Mouse (Mus musculus): ENCODE measurements around the gene Ppp1r14c. TPM values are rescaled to one million over a fixed set of nuclear protein-coding genes. Genes with fewer than 3 reads are reported as not detected.

Ppp1r14c gene
- total and polyA plus RNA-seq, 2 experiments = not detected

DNA sequence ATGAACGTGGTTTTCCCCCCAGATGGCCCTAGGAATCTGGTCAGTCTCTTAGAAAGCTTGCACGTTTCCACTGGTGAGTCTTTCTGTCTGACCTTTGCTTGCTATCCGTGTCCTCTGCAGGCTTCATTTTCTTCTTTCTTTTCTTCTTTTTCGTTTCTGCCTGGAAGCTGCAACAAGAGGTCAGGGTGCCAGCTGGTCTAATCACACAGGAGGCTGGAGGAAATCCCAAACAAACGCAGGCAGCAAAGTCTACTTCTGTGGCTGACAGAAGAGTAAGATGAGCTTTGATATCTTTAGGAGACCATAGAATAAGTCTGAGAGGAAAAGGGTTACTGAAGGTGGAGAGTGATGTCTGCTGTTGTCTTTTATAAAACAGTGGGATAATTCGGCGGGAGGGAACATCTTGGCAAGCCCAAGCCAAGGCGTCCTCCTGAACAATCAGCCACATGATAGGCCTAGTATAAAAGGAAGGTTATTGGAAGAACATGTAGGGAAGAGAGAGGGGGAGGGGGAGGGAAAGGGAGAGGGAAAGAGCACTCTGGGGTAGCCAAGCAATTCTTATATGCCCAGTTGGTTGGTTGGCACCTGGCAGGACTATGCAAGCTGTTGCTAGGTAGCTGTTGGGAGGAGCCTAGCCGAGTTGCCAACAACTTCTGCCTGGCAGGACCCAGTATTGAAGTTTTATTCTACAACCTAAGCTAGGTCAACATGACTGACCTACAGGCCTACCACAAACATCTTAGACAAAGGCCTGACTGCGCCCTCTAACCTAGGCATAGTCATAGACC lies 30.3 kb downstream of the Ppp1r14c start:
- Histone ChIP-seq H3K27me3 (ENCODE audit: control insufficient read depth, insufficient read depth, low read length) (no peaks in the 10 kb centered on the region), H3K9ac (ENCODE audit: low read depth, low read length) (no peak overlapping the region), H3K4me1 (ENCODE audit: control insufficient read depth, insufficient read depth, low read length) (no peaks in the 10 kb centered on the region), H3K4me3 (ENCODE audit: insufficient read depth, low read depth, low read length) (no peak overlapping the region), H3K79me2 (ENCODE audit: control insufficient read depth, insufficient read depth, low read length) (no peaks in the 10 kb centered on the region), H3K36me3 (ENCODE audit: control insufficient read depth, insufficient read depth, low read length) (no peaks in the 10 kb centered on the region), H3K27ac (replicated peaks; ENCODE audit: insufficient read depth, low read depth, low read length) (no peak overlapping the region)
- no peak for DNase-seq (ENCODE audit: extremely low read depth, low read depth, low spot score)
- 71% methylated on average over 10 of the region's 10 CpGs for WGBS
- TF ChIP-seq POLR2A (IDR thresholded peaks at IDR 0.05; ENCODE audit: extremely low read depth, insufficient read depth, low read length) (no peak), CTCF (IDR thresholded peaks at IDR 0.05; ENCODE audit: low read depth, low read length) (no peak)

DNA sequence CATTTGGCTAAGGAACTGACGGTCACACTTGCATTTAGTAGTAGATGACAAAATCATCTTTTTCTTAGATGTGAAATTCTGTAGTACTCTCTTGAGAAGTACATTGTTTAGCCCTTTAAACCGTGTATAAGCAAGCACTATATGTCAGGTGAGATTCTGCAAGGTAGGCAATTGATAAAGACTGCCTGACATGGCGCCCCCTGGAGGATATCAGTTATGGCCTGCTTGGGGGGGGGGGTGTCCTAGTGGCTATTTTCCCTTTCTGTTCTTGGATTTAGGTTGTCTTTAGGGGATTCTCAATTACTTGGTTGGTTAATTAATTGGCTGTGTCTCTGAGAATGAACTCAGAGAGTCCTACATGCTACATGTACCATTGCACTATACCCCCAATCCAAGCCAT lies 31.5 kb downstream of the Ppp1r14c start:
- Histone ChIP-seq H3K36me3 (ENCODE audit: control insufficient read depth, insufficient read depth, low read length) (no peaks in the 10 kb centered on the region), H3K79me2 (ENCODE audit: control insufficient read depth, insufficient read depth, low read length) (no peaks in the 10 kb centered on the region), H3K9ac (ENCODE audit: low read depth, low read length) (no peak overlapping the region), H3K27ac (replicated peaks; ENCODE audit: insufficient read depth, low read depth, low read length) (no peak overlapping the region), H3K4me1 (ENCODE audit: control insufficient read depth, insufficient read depth, low read length) (no peaks in the 10 kb centered on the region), H3K27me3 (ENCODE audit: control insufficient read depth, insufficient read depth, low read length) (no peaks in the 10 kb centered on the region), H3K4me3 (ENCODE audit: insufficient read depth, low read depth, low read length) (no peak overlapping the region)
- 75% methylated on average over 3 of the region's 3 CpGs for WGBS
- TF ChIP-seq POLR2A (IDR thresholded peaks at IDR 0.05; ENCODE audit: extremely low read depth, insufficient read depth, low read length) (no peak), CTCF (IDR thresholded peaks at IDR 0.05; ENCODE audit: low read depth, low read length) (no peak)
- DNase-seq (ENCODE audit: extremely low read depth, low read depth, low spot score) = no peak

- no peak overlapping the region for H3K27ac ChIP-seq (replicated peaks; ENCODE audit: insufficient read depth, low read depth, low read length)
- 96% methylated on average over 5 of the region's 5 CpGs for WGBS
- no peaks in the 10 kb centered on the region for H3K36me3 ChIP-seq (ENCODE audit: control insufficient read depth, insufficient read depth, low read length)
Observed at GRCm38 (mm10) chr10:3398051-3398450, 32.2 kb downstream of the Ppp1r14c start.

GRCm38 (mm10) chr10:3402284-3402683 lies 36.4 kb downstream of the Ppp1r14c start:
- WGBS = 85% methylated on average over 5 of the region's 5 CpGs
- no peak overlapping the region for H3K27ac ChIP-seq (replicated peaks; ENCODE audit: insufficient read depth, low read depth, low read length)

More at GRCm38 (mm10) chr10:3398051-3398450, 32.2 kb downstream of the Ppp1r14c start:
- H3K4me3 ChIP-seq (ENCODE audit: insufficient read depth, low read depth, low read length) = no peak overlapping the region
- no peak for DNase-seq (ENCODE audit: extremely low read depth, low read depth, low spot score)
- H3K27me3 ChIP-seq (ENCODE audit: control insufficient read depth, insufficient read depth, low read length) = no peaks in the 10 kb centered on the region
- TF ChIP-seq CTCF (IDR thresholded peaks at IDR 0.05; ENCODE audit: low read depth, low read length) = no peak
- no peak for TF ChIP-seq POLR2A (IDR thresholded peaks at IDR 0.05; ENCODE audit: extremely low read depth, insufficient read depth, low read length)
- no peaks in the 10 kb centered on the region for H3K4me1 ChIP-seq (ENCODE audit: control insufficient read depth, insufficient read depth, low read length)
- H3K79me2 ChIP-seq (ENCODE audit: control insufficient read depth, insufficient read depth, low read length) = no peaks in the 10 kb centered on the region
- H3K9ac ChIP-seq (ENCODE audit: low read depth, low read length) = no peak overlapping the region

DNA sequence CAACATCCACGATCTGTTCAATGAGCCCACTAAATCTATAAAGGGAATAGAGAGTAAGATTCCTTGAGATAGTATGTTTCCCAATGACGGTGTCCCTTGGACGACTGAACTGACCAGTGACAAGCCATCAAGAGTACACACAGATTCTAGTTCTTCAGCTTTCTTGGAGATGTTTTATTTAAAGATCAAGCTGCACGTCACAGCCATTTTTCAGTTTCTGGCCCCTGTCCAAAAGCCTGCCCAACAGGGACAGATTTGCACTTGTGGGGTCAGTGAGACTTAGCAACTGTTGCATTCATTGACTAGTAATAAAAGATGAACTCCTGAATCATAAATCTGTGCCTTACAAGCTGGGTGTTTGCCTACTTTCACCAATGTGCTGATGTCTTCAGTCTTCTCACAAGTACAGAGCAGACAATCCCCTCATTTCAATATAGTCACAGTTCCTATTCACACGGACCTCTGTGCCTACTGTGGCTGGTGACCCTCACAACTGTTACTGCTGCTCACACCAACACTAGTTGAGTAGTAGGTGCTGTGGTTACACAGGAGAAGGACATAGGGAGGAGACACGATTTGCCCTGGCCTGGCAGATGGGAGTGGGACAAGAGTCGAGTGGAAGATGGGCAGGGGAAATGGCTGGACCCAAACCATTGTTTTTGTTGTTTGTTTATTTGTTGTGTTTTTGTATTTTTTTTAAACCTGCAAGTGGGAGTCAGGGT lies 37.7 kb downstream of the Ppp1r14c start:
- DNase-seq (ENCODE audit: extremely low read depth, low read depth, low spot score) = no peak
- Histone ChIP-seq H3K4me1 (ENCODE audit: control insufficient read depth, insufficient read depth, low read length) (no peaks in the 10 kb centered on the region), H3K27ac (replicated peaks; ENCODE audit: insufficient read depth, low read depth, low read length) (no peak overlapping the region), H3K36me3 (ENCODE audit: control insufficient read depth, insufficient read depth, low read length) (no peaks in the 10 kb centered on the region), H3K4me3 (ENCODE audit: insufficient read depth, low read depth, low read length) (no peak overlapping the region), H3K79me2 (ENCODE audit: control insufficient read depth, insufficient read depth, low read length) (no peaks in the 10 kb centered on the region), H3K27me3 (ENCODE audit: control insufficient read depth, insufficient read depth, low read length) (no peaks in the 10 kb centered on the region), H3K9ac (ENCODE audit: low read depth, low read length) (no peak overlapping the region)
- TF ChIP-seq POLR2A (IDR thresholded peaks at IDR 0.05; ENCODE audit: extremely low read depth, insufficient read depth, low read length) (no peak), CTCF (IDR thresholded peaks at IDR 0.05; ENCODE audit: low read depth, low read length) (no peak)
- WGBS = 86% methylated on average over 7 of the region's 7 CpGs

More at GRCm38 (mm10) chr10:3402284-3402683, 36.4 kb downstream of the Ppp1r14c start:
- Histone ChIP-seq H3K4me1 (ENCODE audit: control insufficient read depth, insufficient read depth, low read length) (no peaks in the 10 kb centered on the region), H3K27me3 (ENCODE audit: control insufficient read depth, insufficient read depth, low read length) (no peaks in the 10 kb centered on the region), H3K79me2 (ENCODE audit: control insufficient read depth, insufficient read depth, low read length) (no peaks in the 10 kb centered on the region), H3K36me3 (ENCODE audit: control insufficient read depth, insufficient read depth, low read length) (no peaks in the 10 kb centered on the region), H3K4me3 (ENCODE audit: insufficient read depth, low read depth, low read length) (no peak overlapping the region), H3K9ac (ENCODE audit: low read depth, low read length) (no peak overlapping the region)
- no peak for DNase-seq (ENCODE audit: extremely low read depth, low read depth, low spot score)
- no peak for TF ChIP-seq CTCF (IDR thresholded peaks at IDR 0.05; ENCODE audit: low read depth, low read length)
- no peak for TF ChIP-seq POLR2A (IDR thresholded peaks at IDR 0.05; ENCODE audit: extremely low read depth, insufficient read depth, low read length)

All from liver, adult 2 months (tissue).